Comparison of ENCODE assay signal across 13 mouse cellular contexts in the genomic region with DNA sequence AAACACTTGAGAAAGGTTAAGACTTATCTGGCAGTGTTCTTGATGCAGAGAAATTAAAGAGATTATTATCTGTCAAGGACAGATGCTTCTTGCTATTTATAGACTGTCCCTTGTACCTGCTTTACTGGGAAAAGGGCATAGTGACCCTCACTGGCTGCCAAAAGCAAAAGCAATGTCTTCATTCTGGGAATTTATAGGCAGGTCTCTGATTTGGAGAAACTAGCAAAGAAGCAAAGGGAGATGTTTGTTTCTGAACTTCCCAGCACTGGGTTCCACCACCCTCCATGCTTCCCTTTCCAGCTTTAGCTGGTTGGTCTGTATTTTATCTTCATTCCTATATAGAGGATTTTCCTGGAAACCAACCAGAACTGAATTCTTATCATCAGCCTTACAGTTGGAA.
"Had no signal": no experiment of that assay in that cellular context is flagged by ENCODE, and none has a peak within 500 bp of the region (broad histone marks: within the 10 kb centered on the region; RNA-seq: fewer than 3 reads in every experiment).

No protein-coding gene starts in this region.

- DNase-seq: kidney, postnatal 25 days; liver, embryonic 13.5 days; liver, postnatal 0 days; lung, postnatal 14 days; spleen, adult 18-20 months; thymus, adult 2 months; thymus, postnatal 25 days had no signal

- H3K4me3 ChIP-seq: limb, embryonic 15.5 days; liver, embryonic 13.5 days; lung, embryonic 15.5 days; megakaryocyte, embryonic 14.5 days; midbrain, embryonic 15.5 days; neural tube, embryonic 12.5 days had no signal

- H3K27ac ChIP-seq: limb, embryonic 15.5 days; liver, embryonic 13.5 days; lung, embryonic 15.5 days; macrophage; midbrain, embryonic 15.5 days; neural tube, embryonic 12.5 days had no signal
